In the genomic region with DNA sequence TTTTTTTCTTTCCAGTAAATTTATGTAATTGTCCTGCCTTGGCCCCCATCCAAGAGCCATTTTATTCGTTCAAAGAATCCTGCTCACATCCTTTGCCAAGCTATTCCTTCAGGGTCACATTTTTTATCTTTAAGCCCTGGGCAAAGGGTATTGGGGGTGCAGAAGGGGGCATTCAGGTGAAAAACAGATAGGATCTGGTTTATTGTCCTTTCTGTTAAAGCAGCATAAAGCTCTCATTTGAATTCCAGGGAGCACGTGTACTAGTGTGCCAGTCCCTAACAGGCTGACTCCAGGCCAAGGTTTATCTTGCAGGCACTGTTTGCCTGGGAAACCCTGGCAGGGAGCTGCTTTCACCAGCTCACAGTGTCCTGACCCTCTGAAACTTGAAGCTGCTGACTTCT, we compare ENCODE assay signal across 13 mouse cellular contexts. TPM values are rescaled to one million over a fixed set of nuclear protein-coding genes. Genes with fewer than 3 reads are reported as not detected.
DNase-seq lines count a peak whose midpoint lies in the region; ATAC-seq lines count a peak whose summit lies in the region.
"Had no signal": no experiment of that assay in that cellular context is flagged by ENCODE, and none has a peak within 500 bp of the region (broad histone marks: within the 10 kb centered on the region; RNA-seq: fewer than 3 reads in every experiment).

No protein-coding gene starts in this region.

- DNase-seq in adrenal gland, adult 2 months, result peak; percentile 78
- no peak for DNase-seq in adrenal gland, postnatal 4 days (ENCODE audit: low spot score in 2 of 2)
- peak; percentile 85 for DNase-seq in kidney, adult 11 months
- peak; percentile 41 for DNase-seq in testis, postnatal 14 days (ENCODE audit: low spot score)
- no peak for DNase-seq in testis, postnatal 10 days (ENCODE audit: low spot score)
- no peak for DNase-seq in gastrocnemius, adult 8-10 months (ENCODE audit: low spot score in 2 of 2)
- DNase-seq in thymus, postnatal 14 days, result no peak

- WGBS in kidney, embryonic 15.5 days, result 13% methylated on average over 2 of the region's 2 CpGs

- H3K9ac ChIP-seq in kidney, embryonic 15.5 days, result no peak overlapping the region
- H3K9ac ChIP-seq: lung, embryonic 15.5 days had no signal

- H3K4me2 ChIP-seq in kidney, embryonic 15.5 days, result no peak overlapping the region
- H3K4me2 ChIP-seq: lung, embryonic 15.5 days had no signal

- H3K36me3 ChIP-seq in kidney, embryonic 15.5 days, result no peaks in the 10 kb centered on the region
- H3K36me3 ChIP-seq: lung, embryonic 15.5 days had no signal

- H3K27ac ChIP-seq in kidney, embryonic 15.5 days, result no peak overlapping the region
- H3K27ac ChIP-seq: lung, embryonic 15.5 days had no signal

- no peaks in the 10 kb centered on the region for H3K27me3 ChIP-seq in kidney, embryonic 15.5 days
- H3K27me3 ChIP-seq: lung, embryonic 15.5 days; Patski had no signal

- no peak for ATAC-seq in kidney, embryonic 15.5 days (replicated peaks; ENCODE audit: low FRiP score)
- ATAC-seq: Patski had no signal

- H3K4me3 ChIP-seq in kidney, embryonic 15.5 days (replicated peaks), result no peak overlapping the region
- H3K4me3 ChIP-seq: lung, embryonic 15.5 days had no signal

- no peaks in the 10 kb centered on the region for H3K4me1 ChIP-seq in kidney, embryonic 15.5 days

- no peaks in the 10 kb centered on the region for H3K9me3 ChIP-seq in kidney, embryonic 15.5 days (replicated peaks)
- H3K9me3 ChIP-seq: lung, embryonic 15.5 days had no signal

RNA-seq across cellular contexts. Expression of gene Pdilt, which starts 2.6 kb away (rescaled TPM):
- total RNA-seq in adrenal gland, adult 2 months (2021), result not detected
- polyA plus RNA-seq in adrenal gland, adult 2 months (2012; rRNA removed), result not detected in 2 replicates
- total RNA-seq in adrenal gland, postnatal 4 days (2021), result under 1 TPM in 1 of 2 experiments, not detected in 1; 0.22 TPM
- polyA plus RNA-seq in kidney, embryonic 15.5 days (2015; fragmentation: Nextera tagmentation; extraction: Ambion mirVana), result 0.06 and 0.10 TPM in 2 replicates
- total RNA-seq in gastrocnemius, adult 8-10 months (2022), result not detected
- polyA plus RNA-seq: cortical plate, adult 2 months; intestine, embryonic 14.5 days; lung, embryonic 15.5 days; Patski; urinary bladder, adult 2 months had no signal

RNA-seq across cellular contexts. Expression of gene Acsm5, which starts 6.6 kb away (rescaled TPM):
- 1 to 10 TPM; 2.9 to 4.4 TPM for total RNA-seq in adrenal gland, adult 2 months (2021)
- 0.82 and 1.2 TPM in 2 replicates for polyA plus RNA-seq in adrenal gland, adult 2 months (2012; rRNA removed)
- total RNA-seq in adrenal gland, postnatal 4 days (2021), result 1 to 10 TPM; 3.8 to 5.0 TPM
- 0.64 and 1.0 TPM in 2 replicates for polyA plus RNA-seq in kidney, embryonic 15.5 days (2015; fragmentation: Nextera tagmentation; extraction: Ambion mirVana)
- total RNA-seq in gastrocnemius, adult 8-10 months (2022), result 1 to 10 TPM in 2 of 4 experiments, under 1 TPM in 2; 0.48 to 2.5 (median 1.4) TPM
- polyA plus RNA-seq: intestine, embryonic 14.5 days; lung, embryonic 15.5 days had no signal

RNA-seq across cellular contexts. Expression of gene Acsm2, which starts 28.3 kb away (rescaled TPM):
- under 1 TPM in 1 of 2 experiments, not detected in 1; 0.48 TPM for total RNA-seq in adrenal gland, adult 2 months (2021)
- polyA plus RNA-seq in adrenal gland, adult 2 months (2012; rRNA removed), result not detected in 2 replicates
- 10 to 100 TPM in 1 of 2 experiments, under 1 TPM in 1; 0.87 to 15.2 TPM for total RNA-seq in adrenal gland, postnatal 4 days (2021)
- 26.0 and 29.4 TPM in 2 replicates for polyA plus RNA-seq in kidney, embryonic 15.5 days (2015; fragmentation: Nextera tagmentation; extraction: Ambion mirVana)
- not detected for total RNA-seq in gastrocnemius, adult 8-10 months (2022)
- polyA plus RNA-seq: cortical plate, adult 2 months; intestine, embryonic 14.5 days; urinary bladder, adult 2 months had no signal

RNA-seq across cellular contexts. Expression of gene Umod, which starts 46.8 kb away (rescaled TPM):
- total RNA-seq in adrenal gland, adult 2 months (2021), result not detected
- not detected in 2 replicates for polyA plus RNA-seq in adrenal gland, adult 2 months (2012; rRNA removed)
- total RNA-seq in adrenal gland, postnatal 4 days (2021), result 10 to 100 TPM in 1 of 2 experiments, under 1 TPM in 1; 0.51 to 16.2 TPM
- polyA plus RNA-seq in kidney, embryonic 15.5 days (2015; fragmentation: Nextera tagmentation; extraction: Ambion mirVana), result 3.5 and 4.6 TPM in 2 replicates
- not detected for total RNA-seq in gastrocnemius, adult 8-10 months (2022)
- polyA plus RNA-seq: cortical plate, adult 2 months; intestine, embryonic 14.5 days; lung, embryonic 15.5 days; Patski; urinary bladder, adult 2 months had no signal

Comparison
In these comparisons a context has a peak if more than half of its experiments do, and no peak if none do; other contexts are left out.
1. DNase-seq: peak in adrenal gland, adult 2 months (single experiment), kidney, adult 11 months (single experiment) and testis, postnatal 14 days (single experiment); none in adrenal gland, postnatal 4 days (0 of 2), testis, postnatal 10 days (single experiment), gastrocnemius, adult 8-10 months (0 of 2) and thymus, postnatal 14 days (single experiment).